Mouse (Mus musculus): ENCODE measurements around the gene Zfp592. TPM values are rescaled to one million over a fixed set of nuclear protein-coding genes. Genes with fewer than 3 reads are reported as not detected.

Zfp592 gene
- polyA plus RNA-seq, 1 experiment from 2014 or later = 8.3 TPM

GRCm38 (mm10) chr7:81043023-81043620, 49.6 kb downstream of the Zfp592 start:
- 0 out of 2 replicates have a peak, but pooled peaks have one; percentile 46 for ATAC-seq (replicated peaks)
- Histone ChIP-seq H3K9me3 (no peaks in the 10 kb centered on the region), H3K4me3 (no peak overlapping the region), H3K27me3 (no peaks in the 10 kb centered on the region), H3K27ac (replicated peaks) (0 out of 2 replicates have a peak overlapping the region, but pooled peaks have one; percentile 5), H3K9ac (replicated peaks) (no peak overlapping the region), H3K4me1 (no peaks in the 10 kb centered on the region), H3K36me3 (peaks cover 49% of the 10 kb centered on the region), H3K4me2 (replicated peaks) (no peak overlapping the region)
- 51% methylated on average over 5 of the region's 5 CpGs for WGBS

DNA sequence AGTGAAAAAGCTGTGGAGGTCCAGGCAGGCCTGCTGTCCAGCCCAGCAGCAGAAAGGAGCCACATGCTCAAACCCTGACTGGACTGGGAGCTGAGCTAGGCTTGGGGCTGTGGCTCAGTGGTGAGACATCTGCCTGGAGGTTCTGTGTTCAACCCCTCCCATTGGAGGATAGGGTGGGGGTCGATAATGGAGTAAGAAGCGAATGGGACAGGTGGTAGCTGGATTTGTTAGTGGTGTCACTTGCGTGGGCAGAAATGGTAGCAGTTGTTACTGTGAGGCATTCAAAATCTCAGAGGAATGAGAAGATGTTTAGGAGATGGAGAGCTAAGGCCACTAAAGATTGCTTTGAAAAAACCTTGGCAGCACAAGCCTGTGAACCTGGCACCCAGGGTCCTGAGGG, 54.4 kb downstream of the Zfp592 start:
- Histone ChIP-seq H3K36me3 (peaks cover 7% of the 10 kb centered on the region; the same call in 1 of the 2 replicates), H3K4me1 (no peaks in the 10 kb centered on the region), H3K9ac (replicated peaks) (no peak overlapping the region), H3K27me3 (no peaks in the 10 kb centered on the region), H3K4me2 (replicated peaks) (no peak overlapping the region), H3K4me3 (no peak overlapping the region), H3K27ac (replicated peaks) (no peak overlapping the region), H3K9me3 (no peaks in the 10 kb centered on the region)
- WGBS = 87% methylated on average over 3 of the region's 3 CpGs
- no peak for ATAC-seq (replicated peaks)

GRCm38 (mm10) chr7:81048513-81048912, 55.0 kb downstream of the Zfp592 start:
- no peaks in the 10 kb centered on the region for H3K27me3 ChIP-seq
- H3K27ac ChIP-seq (replicated peaks) = no peak overlapping the region
- no peak overlapping the region for H3K4me2 ChIP-seq (replicated peaks)
- no peak overlapping the region for H3K4me3 ChIP-seq
- H3K4me1 ChIP-seq = no peaks in the 10 kb centered on the region
- no peak overlapping the region for H3K9ac ChIP-seq (replicated peaks)
- 0 out of 2 replicates have a peak, but pooled peaks cover 5% of the 10 kb centered on the region for H3K36me3 ChIP-seq
- WGBS = 85% methylated on average over 2 of the region's 2 CpGs
- ATAC-seq (replicated peaks) = no peak
- no peaks in the 10 kb centered on the region for H3K9me3 ChIP-seq

DNA sequence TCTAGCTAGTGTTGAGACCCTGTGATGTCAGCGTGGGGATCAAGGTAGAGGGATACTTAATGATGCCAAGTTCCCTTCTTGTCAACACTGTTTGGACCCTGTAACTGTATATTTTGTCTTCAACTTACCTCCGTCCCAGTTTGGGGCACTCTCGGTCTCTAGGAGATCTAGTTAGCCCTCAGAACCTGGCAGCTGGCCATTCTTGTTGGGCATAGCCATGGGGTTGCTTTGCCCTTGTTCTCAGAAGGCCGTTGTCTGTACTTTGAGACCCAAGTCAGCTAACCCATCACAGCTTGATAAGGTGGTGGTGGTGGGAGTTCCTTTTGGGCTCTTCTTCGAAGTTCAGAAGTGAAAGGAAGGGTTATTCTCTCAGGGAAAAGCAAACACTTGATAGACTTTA, 56.5 kb downstream of the Zfp592 start:
- Histone ChIP-seq H3K9me3 (no peaks in the 10 kb centered on the region), H3K27ac (replicated peaks) (no peak overlapping the region), H3K9ac (replicated peaks) (no peak overlapping the region), H3K4me3 (no peak overlapping the region), H3K4me1 (no peaks in the 10 kb centered on the region), H3K4me2 (replicated peaks) (no peak overlapping the region), H3K36me3 (no peaks in the 10 kb centered on the region), H3K27me3 (no peaks in the 10 kb centered on the region)
- 92% methylated on average over 5 of the region's 5 CpGs for WGBS
- no peak for ATAC-seq (replicated peaks)

GRCm38 (mm10) chr7:81055709-81056370, 62.4 kb downstream of the Zfp592 start:
- Histone ChIP-seq H3K4me1 (no peaks in the 10 kb centered on the region), H3K27ac (replicated peaks) (no peak overlapping the region), H3K4me3 (no peak overlapping the region), H3K27me3 (no peaks in the 10 kb centered on the region), H3K9me3 (no peaks in the 10 kb centered on the region), H3K36me3 (no peaks in the 10 kb centered on the region), H3K9ac (replicated peaks) (no peak overlapping the region), H3K4me2 (replicated peaks) (no peak overlapping the region)
- 85% methylated on average over 11 of the region's 11 CpGs for WGBS
- no peak for ATAC-seq (replicated peaks)

GRCm38 (mm10) chr7:81057471-81057870, 64.0 kb downstream of the Zfp592 start, which contains the start of gene Alpk3:
Alpk3 (plus strand) TSS chr7:81057600.
- H3K4me2 ChIP-seq (replicated peaks) = no peak within 1 kb of the TSS
- H3K27ac ChIP-seq (replicated peaks) = no peak within 1 kb of the TSS
- WGBS = 49% methylated on average over 27 of the region's 27 CpGs

GRCm38 (mm10) chr7:81057901-81058711, 64.6 kb downstream of the Zfp592 start:
- Histone ChIP-seq H3K9me3 (no peaks in the 10 kb centered on the region), H3K27me3 (no peaks in the 10 kb centered on the region), H3K4me3 (no peak overlapping the region), H3K36me3 (no peaks in the 10 kb centered on the region), H3K27ac (replicated peaks) (no peak overlapping the region), H3K9ac (replicated peaks) (no peak overlapping the region), H3K4me1 (no peaks in the 10 kb centered on the region), H3K4me2 (replicated peaks) (no peak overlapping the region)
- 87% methylated on average over 6 of the region's 6 CpGs for WGBS
- no peak for ATAC-seq (replicated peaks)

More at GRCm38 (mm10) chr7:81057471-81057870, 64.0 kb downstream of the Zfp592 start, which contains the start of gene Alpk3:
- no peaks in the 10 kb centered on the region for H3K27me3 ChIP-seq
- H3K9ac ChIP-seq (replicated peaks) = no peak within 1 kb of the TSS
- no peak for ATAC-seq (replicated peaks)
- H3K4me1 ChIP-seq = no peaks in the 10 kb centered on the region
- no peak within 1 kb of the TSS for H3K4me3 ChIP-seq
- H3K36me3 ChIP-seq = no peaks in the 10 kb centered on the region
- H3K9me3 ChIP-seq = no peaks in the 10 kb centered on the region

DNA sequence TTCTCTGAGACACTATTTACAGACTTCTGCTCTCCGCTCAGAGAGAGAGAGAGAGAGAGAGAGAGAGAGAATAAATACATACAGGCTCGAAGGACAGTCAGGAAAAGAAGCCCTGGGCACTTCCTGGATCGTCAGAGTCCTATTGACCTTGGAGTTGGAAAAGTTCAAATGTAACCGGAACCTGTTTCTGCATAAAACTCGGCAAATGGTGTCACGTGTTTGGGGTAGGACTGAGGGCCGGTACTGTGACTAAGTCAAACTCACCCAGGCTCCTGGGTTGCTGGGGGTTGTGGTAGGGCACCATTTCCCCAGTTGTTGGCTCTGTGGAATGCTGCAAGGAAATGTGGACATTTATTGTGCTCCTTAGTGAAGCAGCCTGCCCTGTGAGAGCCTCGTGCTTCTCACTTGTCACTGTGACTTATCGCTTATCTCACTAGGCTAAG, 65.3 kb downstream of the Zfp592 start:
- no peak for ATAC-seq (replicated peaks)
- WGBS = 82% methylated on average over 9 of the region's 9 CpGs
- H3K27ac ChIP-seq (replicated peaks) = no peak overlapping the region
- no peak overlapping the region for H3K9ac ChIP-seq (replicated peaks)
- H3K4me2 ChIP-seq (replicated peaks) = no peak overlapping the region
- no peak overlapping the region for H3K4me3 ChIP-seq
- H3K36me3 ChIP-seq = no peaks in the 10 kb centered on the region
- H3K9me3 ChIP-seq = no peaks in the 10 kb centered on the region
- no peaks in the 10 kb centered on the region for H3K4me1 ChIP-seq
- no peaks in the 10 kb centered on the region for H3K27me3 ChIP-seq

- no peaks in the 10 kb centered on the region for H3K9me3 ChIP-seq
- ATAC-seq (replicated peaks) = no peak
- no peak overlapping the region for H3K9ac ChIP-seq (replicated peaks)
- H3K4me3 ChIP-seq = no peak overlapping the region
- no peaks in the 10 kb centered on the region for H3K36me3 ChIP-seq
- H3K27ac ChIP-seq (replicated peaks) = no peak overlapping the region
- no peaks in the 10 kb centered on the region for H3K27me3 ChIP-seq
- H3K4me1 ChIP-seq = no peaks in the 10 kb centered on the region
- H3K4me2 ChIP-seq (replicated peaks) = no peak overlapping the region
- 75% methylated on average over 5 of the region's 5 CpGs for WGBS
Observed at GRCm38 (mm10) chr7:81059388-81059787, 65.9 kb downstream of the Zfp592 start.

DNA sequence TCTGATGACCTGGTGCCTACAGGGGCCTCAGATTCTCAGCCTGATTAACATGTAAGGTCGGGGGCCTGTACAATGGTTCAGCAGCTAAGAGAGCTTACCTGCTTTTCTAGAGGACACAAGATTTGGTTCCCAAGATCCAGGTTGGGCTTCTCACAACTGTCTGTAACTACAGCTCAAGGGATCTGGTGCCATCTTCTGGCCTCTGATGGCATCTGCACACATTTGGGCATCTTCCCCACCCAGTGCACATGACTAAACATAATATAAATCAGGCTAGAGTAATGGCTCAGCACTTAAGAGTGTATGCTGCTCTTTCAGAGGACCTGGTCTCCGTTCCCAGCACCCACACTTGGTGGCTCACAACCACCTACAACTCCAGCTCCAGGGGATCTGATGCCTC, 67.4 kb downstream of the Zfp592 start:
- Histone ChIP-seq H3K9me3 (no peaks in the 10 kb centered on the region), H3K27ac (replicated peaks) (no peak overlapping the region), H3K9ac (replicated peaks) (no peak overlapping the region), H3K4me3 (no peak overlapping the region), H3K4me1 (no peaks in the 10 kb centered on the region), H3K27me3 (no peaks in the 10 kb centered on the region), H3K36me3 (no peaks in the 10 kb centered on the region), H3K4me2 (replicated peaks) (no peak overlapping the region)
- no peak for ATAC-seq (replicated peaks)
- 89% methylated on average over 2 of the region's 2 CpGs for WGBS

DNA sequence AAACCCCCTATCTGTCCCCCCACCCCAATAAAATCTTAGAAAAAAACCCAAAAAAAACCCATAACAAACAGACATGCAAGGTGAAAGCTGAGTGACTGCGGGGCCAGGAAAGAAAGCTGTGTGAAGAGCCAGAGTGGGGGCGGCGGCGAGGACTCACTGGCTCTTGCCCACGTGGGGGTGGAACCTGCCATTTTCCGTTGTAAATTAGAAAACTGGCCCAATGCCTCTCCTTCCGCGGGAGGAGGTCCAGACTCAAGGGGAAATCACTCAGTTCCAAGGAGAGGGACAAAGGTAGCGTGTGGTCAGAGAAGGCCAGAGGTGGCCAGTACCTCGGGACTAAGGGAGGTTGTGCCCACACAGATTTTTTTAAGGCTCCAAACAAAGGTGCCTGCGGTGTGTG, 68.5 kb downstream of the Zfp592 start:
- no peak overlapping the region for H3K4me2 ChIP-seq (replicated peaks)
- H3K27ac ChIP-seq (replicated peaks) = no peak overlapping the region
- H3K9ac ChIP-seq (replicated peaks) = no peak overlapping the region
- no peak for ATAC-seq (replicated peaks)
- no peaks in the 10 kb centered on the region for H3K36me3 ChIP-seq
- no peak overlapping the region for H3K4me3 ChIP-seq
- H3K9me3 ChIP-seq = no peaks in the 10 kb centered on the region
- no peaks in the 10 kb centered on the region; the same call in 1 of the 2 replicates for H3K4me1 ChIP-seq
- WGBS = 84% methylated on average over 11 of the region's 11 CpGs
- no peaks in the 10 kb centered on the region for H3K27me3 ChIP-seq

DNA sequence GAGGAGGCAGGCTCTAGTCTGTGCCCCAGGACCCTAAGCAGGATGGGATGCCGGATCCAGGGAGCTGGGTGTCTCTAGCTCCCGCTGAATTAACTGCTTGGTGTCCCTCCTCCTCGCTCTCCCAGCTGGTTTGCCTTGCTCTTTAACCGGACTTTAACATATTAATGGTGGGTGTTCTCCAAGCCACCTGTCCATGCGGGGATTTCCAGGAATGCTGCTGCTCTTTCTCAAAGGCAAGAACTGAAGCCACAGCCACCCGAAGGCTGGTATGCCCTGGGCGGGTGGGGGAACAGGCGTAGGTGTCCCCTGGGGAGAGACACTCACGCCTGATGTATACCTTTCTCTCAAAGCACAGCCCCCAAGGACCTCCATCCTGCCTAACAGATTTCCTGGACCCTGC, 69.9 kb downstream of the Zfp592 start:
- H3K4me3 ChIP-seq = no peak overlapping the region
- no peak overlapping the region for H3K4me2 ChIP-seq (replicated peaks)
- H3K9me3 ChIP-seq = no peaks in the 10 kb centered on the region
- 65% methylated on average over 9 of the region's 9 CpGs for WGBS
- H3K27me3 ChIP-seq = no peaks in the 10 kb centered on the region
- no peaks in the 10 kb centered on the region for H3K36me3 ChIP-seq
- ATAC-seq (replicated peaks) = no peak
- no peaks in the 10 kb centered on the region; the same call in 1 of the 2 replicates for H3K4me1 ChIP-seq
- H3K27ac ChIP-seq (replicated peaks) = no peak overlapping the region
- H3K9ac ChIP-seq (replicated peaks) = no peak overlapping the region

All from forebrain, embryonic 15.5 days (tissue).